Mouse (Mus musculus) spleen, embryonic (tissue): ENCODE data around the gene Rnf220.

Source experiments
- CTCF ChIA-PET: fragments of 350-600 bp; sonication (Branson Sonifier 250); formaldehyde crosslinking; loops from one replicate; lab custom pipeline; 2022; lab: Charles Lee

Gene Rnf220

GRCm38 (mm10) chr4:117489566-117489965 is 7.3 kb downstream of the Rnf220 start:
- CTCF ChIA-PET: no interaction called here

- CTCF ChIA-PET: no interaction called here
Measured at GRCm38 (mm10) chr4:117487471-117487870, 9.4 kb downstream of the Rnf220 start.

- CTCF ChIA-PET: no interaction called here
Measured at GRCm38 (mm10) chr4:117486188-117486587, 10.7 kb downstream of the Rnf220 start.

GRCm38 (mm10) chr4:117485045-117485780 is 11.6 kb downstream of the Rnf220 start:
- CTCF ChIA-PET: no interaction called here

GRCm38 (mm10) chr4:117484256-117485044 is 12.4 kb downstream of the Rnf220 start:
- CTCF ChIA-PET: no interaction called here

GRCm38 (mm10) chr4:117483931-117484255 is 13.0 kb downstream of the Rnf220 start:
- CTCF ChIA-PET: no interaction called here

- CTCF ChIA-PET: interaction anchor here (0.7 kb wide), 2 partner anchors 9 to 1878 kb away, joined by 8 to 9 read pairs; no protein-coding TSS in a partner anchor
Measured at GRCm38 (mm10) chr4:117482103-117482502, 14.7 kb downstream of the Rnf220 start.

- CTCF ChIA-PET: no interaction called here
Measured at GRCm38 (mm10) chr4:117480611-117481445, 16.0 kb downstream of the Rnf220 start.

GRCm38 (mm10) chr4:117479951-117480350 is 16.9 kb downstream of the Rnf220 start:
- CTCF ChIA-PET: interaction anchor here (0.6 kb wide), 1 partner anchor 30 kb away, joined by 3 read pairs; no protein-coding TSS in a partner anchor

GRCm38 (mm10) chr4:117478101-117478673 is 18.7 kb downstream of the Rnf220 start:
- CTCF ChIA-PET: no interaction called here

- CTCF ChIA-PET: interaction anchor here (0.6 kb wide), 1 partner anchor 1771 kb away, joined by 3 read pairs; no protein-coding TSS in a partner anchor
Measured at GRCm38 (mm10) chr4:117477401-117477800, 19.5 kb downstream of the Rnf220 start.

GRCm38 (mm10) chr4:117476777-117477176 is 20.1 kb downstream of the Rnf220 start:
- CTCF ChIA-PET: interaction anchor here (0.6 kb wide), 1 partner anchor 1770 kb away, joined by 3 read pairs; no protein-coding TSS in a partner anchor

- CTCF ChIA-PET: no interaction called here
Measured at GRCm38 (mm10) chr4:117476355-117476754, 20.5 kb downstream of the Rnf220 start.

- CTCF ChIA-PET: no interaction called here
Measured at GRCm38 (mm10) chr4:117473985-117474354, 22.9 kb downstream of the Rnf220 start.

GRCm38 (mm10) chr4:117473291-117473984 is 23.4 kb downstream of the Rnf220 start:
- CTCF ChIA-PET: no interaction called here

- CTCF ChIA-PET: interaction anchor here (0.6 to 0.7 kb wide), 2 partner anchors 57 to 265 kb away, joined by 3 to 7 read pairs; no protein-coding TSS in a partner anchor
Measured at GRCm38 (mm10) chr4:117469471-117469870, 27.4 kb downstream of the Rnf220 start.

GRCm38 (mm10) chr4:117467936-117468335 is 28.9 kb downstream of the Rnf220 start:
- CTCF ChIA-PET: no interaction called here

GRCm38 (mm10) chr4:117449151-117449550 is 47.7 kb downstream of the Rnf220 start:
- CTCF ChIA-PET: no interaction called here

GRCm38 (mm10) chr4:117447926-117448325 is 48.9 kb downstream of the Rnf220 start:
- CTCF ChIA-PET: interaction anchor here (0.7 kb wide), 1 partner anchor 859 kb away, joined by 4 read pairs; no protein-coding TSS in a partner anchor

GRCm38 (mm10) chr4:117445516-117446207 is 51.2 kb downstream of the Rnf220 start:
- CTCF ChIA-PET: no interaction called here
